Mouse (Mus musculus) kidney, postnatal 10 days (tissue): Measurements from ENCODE around the gene Card6.

ENCODE experiments used
- DNase-seq: peaks from one replicate; pipeline ENCODE4 v3.0.0; 2021; ENCODE audit warnings: mixed read lengths

Gene Card6

DNA sequence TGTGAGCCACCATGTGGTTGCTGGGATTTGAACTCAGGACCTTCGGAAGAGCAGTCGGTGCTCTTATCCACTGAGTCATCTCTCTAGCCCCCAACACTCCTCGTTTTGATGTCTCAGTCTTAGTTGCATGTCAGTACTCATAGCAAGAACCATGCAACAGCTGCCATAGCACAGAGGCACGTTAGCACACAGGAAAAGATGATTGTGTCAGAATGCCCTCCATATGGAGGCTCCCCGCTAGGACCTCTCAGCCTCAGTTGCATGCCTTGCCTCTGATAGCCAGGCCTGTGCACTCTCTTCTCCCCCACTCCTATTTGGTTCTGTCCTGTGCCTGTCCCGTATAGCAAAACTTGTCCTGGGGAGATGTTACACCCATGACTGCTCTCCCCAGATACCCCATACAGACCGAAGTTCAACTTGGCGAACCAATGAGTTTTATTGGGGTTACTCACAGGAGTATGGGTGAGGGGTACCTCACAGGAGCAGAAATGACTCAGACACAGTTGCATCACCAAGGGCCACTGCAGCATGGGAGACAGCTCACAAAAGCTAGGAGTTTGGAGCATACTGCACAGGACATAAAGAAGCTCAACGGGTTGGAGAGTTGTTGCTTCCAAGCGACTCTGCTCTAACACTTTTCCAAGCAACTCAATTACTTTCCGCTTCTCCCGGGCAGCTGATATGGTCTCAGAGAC is 20.9 kb upstream of the Card6 start:
- DNase-seq = no peak

DNA sequence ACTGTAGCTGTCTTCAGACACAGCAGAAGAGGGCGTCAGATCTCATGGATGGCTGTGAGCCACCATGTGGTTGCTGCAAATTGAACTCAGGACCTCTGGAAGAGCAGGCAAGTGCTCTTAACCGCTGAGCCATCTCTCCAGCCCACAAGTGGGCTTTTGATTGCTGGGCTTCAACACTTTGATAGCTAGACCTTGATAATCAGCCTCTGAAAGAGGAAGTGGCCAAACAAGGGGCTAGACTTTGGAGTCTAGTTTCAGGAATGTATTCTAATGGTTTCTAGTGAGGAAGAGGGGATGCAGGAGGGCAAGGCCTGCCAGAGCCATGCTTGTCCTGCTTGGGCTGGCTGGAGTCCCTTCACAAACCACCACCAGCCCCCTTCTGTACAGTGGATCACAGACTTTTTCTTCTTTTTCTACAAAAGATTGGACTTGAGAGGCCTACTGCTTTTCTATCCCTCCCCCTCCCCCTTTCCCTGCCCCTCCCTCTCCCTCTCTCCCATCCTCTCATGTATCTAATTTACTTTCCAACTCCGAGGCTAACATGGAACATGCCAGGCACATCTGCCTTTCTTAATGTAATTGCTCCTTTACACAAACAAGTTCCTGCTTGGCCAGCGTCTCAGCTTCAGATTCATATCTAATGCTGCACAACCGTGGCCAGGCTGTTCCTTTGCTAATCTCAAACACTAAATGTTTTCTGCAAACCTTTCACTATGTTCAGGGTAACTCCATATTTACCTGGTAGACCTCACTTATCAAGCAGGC is 20.0 kb upstream of the Card6 start:
- DNase-seq = no peak

DNA sequence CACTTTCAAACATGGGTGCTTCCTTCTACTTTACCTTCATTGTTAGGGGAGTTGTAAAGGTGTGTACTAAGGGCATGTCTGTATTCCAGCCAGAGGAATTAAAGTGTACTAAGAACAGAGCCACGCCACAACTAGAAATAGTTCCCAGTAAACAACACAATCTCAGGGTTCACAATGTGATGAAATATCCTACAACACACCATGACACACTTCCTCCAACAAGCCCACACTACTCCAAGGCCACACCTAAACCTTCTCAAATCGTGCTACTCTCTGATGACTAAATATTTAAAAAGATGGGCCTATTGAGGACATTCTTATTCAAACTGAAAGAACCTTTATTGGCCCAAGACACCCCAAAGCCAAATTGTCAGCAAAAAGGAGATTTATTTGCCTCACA is 19.1 kb upstream of the Card6 start:
- no peak for DNase-seq

DNA sequence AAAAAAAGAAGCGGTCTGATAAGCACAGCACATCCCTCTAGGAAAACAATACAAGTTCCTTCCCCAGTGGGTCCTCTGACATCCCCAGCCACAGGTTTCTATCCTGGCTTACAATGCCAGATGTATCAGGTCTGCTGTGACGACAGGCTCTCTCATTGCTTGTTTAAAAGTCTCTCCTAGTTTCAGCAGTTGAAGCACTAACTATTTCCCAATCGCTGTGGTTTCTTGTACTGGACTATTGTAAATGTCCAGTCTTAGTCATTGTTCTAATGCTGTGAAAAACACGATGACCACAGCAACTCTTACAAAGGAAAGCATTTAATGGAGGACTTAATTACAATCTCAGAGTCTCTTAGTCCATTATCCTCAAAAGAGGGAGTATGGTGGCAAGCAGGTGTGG is 18.1 kb upstream of the Card6 start:
- DNase-seq = no peak

DNA sequence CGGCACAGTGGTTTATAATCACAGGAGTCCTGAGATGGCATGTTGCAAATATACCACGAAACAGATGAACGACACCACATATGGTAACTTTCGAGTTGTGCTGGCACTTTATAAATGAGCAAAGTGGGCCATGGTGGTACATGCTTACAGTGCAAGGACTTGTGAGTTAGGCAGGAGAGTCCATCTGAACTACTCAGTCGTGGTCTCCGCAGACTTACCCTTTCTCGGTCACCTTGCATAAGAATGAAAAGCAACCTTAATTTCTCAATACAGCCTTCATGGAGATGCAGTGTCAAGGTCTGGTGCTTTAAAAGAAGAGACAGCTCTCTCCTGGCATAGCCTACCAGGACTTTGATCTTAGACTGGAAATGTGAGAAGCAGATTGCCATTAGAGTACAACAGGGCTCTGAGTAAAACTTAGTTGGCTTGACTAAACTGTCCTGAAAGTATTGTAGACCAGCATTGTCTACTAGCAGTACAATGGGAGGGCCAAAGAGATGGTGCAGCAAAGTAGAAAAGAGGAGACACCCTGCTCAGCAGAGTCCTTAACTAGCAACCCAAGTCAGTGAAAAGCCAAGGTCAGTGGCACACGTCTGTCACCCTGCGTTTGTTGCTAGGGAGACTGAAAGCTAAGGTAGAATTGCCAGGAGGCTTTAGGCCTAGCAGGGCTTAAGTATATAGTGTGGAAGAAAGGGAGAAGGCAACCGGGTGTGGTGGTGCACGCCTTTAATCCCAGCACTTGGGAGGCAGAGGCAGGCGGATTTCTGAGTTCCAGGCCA is 13.4 kb upstream of the Card6 start:
- no peak for DNase-seq

DNA sequence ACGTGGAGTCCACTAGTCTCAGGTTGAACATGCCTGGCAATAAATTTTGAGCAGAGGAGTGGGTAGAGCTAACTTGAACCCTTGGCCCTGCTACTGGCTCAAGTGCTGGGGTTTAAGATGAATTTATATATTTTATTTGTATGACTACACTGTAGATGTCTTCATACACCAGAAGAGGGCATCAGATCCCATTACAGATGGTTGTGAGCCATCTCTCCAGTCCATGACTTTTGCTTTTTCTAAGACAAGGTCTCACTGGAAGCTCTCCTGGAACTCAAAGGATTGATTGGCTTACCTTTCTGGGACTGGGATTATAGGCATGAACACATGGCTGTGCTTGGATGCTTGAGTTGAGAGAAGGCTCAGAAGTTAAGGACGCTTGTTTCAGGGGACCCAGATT is 11.4 kb upstream of the Card6 start:
- DNase-seq = no peak

DNA sequence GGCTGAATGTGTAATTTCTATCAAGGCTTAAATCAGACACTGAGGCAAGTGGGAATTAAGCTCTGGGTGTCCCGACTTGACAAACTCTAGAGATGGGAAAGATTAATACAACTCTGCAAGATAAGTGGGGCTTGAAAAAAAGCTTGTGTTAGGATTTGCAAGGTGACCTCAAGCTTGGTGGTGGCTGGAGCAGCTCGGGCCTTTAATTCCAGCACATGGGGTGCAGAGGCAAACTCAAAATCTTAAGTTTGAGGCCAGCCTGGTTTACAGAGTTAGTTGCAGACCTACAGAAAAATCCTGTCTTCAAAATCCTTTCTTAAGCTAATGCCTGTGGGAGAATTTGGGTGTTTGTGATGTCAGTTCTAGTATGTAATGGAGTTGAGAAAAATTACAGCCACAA is 10.9 kb upstream of the Card6 start:
- no peak for DNase-seq

DNA sequence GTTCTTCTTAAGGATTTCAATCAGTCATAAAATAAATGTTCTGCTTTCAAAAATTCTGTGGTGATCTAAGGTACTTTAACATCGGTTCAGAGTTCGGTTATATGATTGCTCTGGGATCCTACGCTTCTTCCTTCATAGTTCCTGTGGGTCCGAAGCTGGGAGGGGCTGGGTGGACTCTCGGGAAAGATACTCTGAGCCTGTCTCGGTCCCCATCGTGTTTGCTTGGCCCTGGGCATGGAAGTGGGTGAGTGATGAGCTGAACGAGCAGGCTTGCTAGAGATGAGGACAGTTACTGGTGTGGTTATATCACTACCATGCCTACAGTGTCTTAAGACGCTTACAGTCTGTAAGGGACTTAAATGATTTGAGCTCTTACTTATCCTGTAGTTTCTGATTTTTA is 10.3 kb upstream of the Card6 start:
- DNase-seq = no peak

DNA sequence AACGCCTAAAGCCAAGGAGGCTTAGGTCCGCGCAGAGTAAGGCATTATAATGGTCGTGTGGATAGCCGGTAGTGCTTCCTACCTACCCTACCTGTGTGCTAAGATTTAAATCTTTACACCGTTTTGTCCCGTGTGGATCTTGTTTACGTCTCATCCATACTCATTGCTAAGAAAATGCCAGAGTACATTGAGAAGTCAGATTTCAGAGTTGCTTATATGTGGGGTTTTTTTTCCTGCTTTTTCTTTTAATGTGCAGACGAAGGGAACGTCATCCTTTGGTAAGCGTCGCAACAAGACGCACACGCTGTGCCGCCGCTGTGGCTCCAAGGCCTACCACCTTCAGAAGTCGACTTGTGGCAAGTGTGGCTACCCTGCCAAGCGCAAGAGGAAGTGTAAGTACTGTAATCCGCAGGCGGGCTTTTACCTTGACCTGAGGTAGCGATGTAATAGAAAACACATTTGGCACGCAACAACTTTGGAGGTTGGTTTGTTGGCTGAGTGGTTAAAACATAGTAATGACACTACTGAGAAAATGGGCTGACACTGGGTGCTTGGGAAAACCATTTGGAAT is 8.8 kb upstream of the Card6 start:
- DNase-seq = no peak

DNA sequence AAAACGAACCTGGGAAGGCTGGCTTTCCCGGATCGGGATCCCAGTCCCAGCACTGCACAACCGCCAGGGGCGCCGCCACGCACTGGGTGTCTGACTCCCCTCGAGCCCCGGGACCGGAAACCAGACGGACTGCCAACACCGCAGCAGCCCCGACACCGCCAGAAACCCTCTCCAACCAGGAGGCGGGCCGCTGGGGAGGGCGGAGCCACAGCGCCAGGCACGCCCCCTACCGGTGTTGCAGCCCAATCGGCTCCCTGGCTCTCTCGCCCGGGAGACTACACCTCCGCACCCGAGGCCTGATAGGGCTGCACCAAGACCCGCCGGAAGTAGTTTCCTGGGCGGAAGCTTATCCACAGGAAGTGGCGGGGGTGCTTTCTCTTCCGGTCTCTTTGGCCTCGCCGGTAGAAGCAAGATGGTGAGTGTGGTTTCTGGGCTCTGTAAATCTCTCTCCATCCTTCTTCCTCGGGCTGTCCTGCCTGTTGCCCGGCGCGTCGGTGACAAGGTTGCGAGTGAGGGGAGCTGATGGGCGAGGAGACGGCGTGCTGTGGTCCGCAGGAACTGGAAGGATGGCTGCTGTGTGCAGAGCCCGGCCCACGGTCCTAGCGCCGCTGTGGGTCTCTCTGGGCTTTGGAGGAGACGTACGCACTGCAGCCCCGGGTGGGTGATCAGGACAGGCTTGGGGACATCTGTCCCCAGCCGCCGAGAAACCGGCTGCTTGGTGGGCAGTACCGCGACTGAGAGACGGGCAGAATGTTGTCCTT is 8.1 kb upstream of the Card6 start, which contains the start of gene Rpl37:
Gene Rpl37 (plus strand): TSS at position 376 of the 761 bp plus-strand sequence.
- peak; percentile 99 for DNase-seq

DNA sequence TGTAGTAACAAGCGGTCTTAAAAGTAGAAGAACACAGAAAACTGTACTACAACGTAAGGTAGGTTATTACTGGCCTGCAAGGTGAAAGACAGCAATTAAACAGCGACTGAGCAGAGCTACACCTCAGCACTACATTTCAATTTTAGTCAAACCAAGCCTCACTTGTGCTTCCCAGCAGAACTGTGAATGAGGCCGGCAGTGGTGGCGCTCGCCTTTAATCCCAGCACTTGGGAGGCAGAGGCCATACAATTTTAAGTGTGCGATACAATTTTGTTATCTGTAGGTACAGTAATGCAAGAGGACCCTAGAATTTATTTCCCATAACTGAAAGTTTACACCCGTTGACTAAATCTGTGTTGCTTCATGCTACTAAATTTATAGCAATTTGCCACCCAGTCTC is 6.8 kb upstream of the Card6 start:
- no peak for DNase-seq

DNA sequence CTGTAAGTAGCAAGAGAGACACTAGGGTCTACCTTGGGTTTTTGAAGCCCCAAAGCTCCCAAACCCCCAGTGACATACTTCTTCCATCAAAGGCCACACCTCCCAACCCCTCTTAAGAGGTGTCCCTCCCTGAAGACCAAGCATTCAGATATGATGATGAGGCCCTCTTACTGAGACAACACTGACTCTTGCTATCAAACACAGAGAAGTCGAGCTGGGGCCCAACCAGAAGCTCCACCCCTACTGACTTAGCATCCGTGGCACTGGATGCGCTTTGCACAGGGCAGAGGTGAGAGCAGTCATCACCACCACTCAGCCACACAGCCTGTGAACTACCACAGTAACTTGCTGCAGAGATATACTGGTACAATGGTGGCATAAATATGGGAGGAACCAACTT is 4.3 kb upstream of the Card6 start:
- DNase-seq = no peak

DNA sequence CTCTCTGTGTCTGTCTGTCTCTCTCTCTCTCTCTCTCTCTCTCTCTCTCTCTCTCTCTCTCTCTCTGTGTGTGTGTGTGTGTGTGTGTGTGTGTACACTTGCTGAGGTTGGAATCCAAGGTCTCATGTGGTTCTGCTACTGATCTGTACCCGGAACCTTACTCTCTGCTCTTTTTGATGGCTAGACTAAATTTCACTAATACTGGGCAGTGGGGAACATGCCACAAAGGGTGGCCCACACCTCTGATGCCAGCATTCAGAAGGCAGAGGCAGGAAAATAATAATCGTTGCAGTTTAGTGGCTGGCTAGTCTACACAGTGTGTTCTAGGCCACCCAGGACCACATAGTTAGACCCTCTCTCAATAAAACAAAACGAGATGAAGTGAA is 309 bp upstream of the Card6 start:
- no peak for DNase-seq

DNA sequence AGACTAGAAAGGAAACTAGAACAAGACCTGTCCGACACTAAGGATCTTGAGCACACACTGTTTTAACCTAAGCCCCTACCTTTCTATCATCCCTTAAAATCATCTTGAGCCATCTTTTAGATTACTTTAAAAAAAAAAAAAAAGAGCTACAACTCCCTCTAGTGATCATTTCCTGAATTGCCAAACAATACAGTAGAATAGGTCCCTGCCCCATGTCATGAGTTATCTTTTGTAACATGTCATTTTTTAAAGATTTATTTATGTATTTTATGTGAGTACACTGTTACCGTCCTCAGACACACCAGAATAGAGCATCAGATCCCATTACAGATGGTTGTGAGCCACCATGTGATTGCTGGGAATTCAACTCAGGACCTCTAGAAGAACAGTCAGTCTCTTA is 2.0 kb downstream of the Card6 start:
- DNase-seq = no peak

DNA sequence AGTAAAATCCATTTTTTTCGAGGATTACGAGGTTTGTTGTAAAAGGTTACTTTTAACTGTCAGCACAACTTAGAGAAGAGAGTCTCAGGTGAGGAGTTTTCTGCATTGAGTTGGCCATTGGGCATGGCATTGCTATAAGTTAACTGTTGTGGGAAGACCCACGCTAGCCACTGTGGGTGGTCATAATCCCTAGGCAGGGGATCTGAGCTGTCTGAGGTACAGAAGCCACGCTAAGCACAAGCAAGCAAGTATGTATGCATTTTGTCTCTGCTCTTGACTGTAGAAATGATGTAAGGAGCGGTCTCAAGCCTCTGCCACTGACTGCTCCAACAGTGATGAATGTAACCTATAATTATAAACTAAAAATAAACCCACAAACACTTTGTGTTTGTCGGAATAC is 2.4 kb downstream of the Card6 start:
- no peak for DNase-seq

DNA sequence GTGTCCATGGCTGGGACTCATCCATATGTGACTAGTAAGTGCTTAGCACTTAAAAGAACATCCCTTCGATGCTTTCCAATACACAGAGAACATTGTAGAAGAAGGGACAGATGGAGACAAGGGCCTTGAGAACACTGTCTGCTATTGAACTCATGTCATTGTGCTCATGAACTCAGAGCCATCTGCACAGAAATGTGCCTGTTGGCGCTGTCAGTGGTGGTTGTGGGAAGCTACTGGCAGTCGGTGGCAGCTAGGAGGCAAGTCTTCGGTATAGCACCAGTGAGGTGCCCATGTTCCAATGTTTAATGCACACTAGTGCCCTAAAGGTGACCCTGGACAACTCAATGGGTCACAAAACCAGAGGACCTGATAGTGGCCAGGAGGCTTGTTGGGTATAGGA is 6.0 kb downstream of the Card6 start:
- no peak for DNase-seq

DNA sequence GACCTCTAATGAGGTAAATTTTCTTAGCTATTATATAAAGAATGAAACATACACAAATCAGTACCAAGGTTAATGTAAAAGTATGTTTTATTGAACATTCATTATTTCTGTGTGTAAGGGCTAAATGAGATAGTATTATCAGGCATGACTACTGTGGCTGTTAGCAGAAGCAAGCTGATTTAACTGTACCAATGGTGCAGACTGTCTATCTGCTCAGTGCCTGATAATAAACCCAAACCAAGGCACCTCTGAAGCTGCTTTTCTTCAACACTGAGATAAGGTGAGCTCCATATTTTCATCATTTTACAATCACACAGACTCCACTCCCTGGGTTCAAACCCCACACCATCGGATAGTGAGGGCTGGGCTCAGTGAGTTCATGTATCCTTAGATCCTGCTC is 11.0 kb downstream of the Card6 start:
- no peak for DNase-seq

DNA sequence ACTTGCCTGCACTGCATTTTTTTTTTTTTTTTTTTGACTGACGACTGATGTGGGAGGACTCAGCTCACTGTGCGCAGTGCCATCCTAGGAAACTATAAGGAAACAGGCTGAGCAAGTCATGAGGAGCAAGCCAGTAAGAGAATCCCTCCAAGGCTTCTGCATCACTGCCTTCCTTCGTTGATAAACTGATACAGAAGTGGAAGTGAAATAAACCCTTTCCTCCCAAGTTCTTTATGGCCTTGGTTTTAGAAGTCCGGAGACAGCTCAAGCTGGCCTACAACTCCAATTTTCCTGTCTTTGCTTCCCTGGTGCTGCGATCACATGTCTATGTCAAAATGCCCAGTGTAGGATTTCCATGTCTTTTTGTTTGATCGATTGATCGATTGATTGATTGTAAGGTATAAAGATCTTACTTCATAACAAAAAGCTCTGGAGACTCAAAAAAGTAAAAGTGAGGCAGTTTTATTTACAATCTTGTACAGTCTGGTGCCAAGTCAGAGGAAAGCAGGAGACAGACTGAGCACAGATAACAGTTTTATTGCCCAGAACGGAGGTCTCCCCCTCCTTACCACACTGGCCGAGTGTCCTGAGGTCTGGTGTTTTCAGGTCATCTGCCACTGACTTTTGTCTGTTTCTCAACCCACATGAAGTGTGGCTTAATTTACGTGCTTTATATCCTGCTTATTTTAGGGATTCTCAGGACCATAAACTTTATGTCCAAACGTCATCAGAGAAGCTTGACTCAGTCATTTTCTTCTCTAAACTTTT is 12.6 kb downstream of the Card6 start:
- DNase-seq = no peak

DNA sequence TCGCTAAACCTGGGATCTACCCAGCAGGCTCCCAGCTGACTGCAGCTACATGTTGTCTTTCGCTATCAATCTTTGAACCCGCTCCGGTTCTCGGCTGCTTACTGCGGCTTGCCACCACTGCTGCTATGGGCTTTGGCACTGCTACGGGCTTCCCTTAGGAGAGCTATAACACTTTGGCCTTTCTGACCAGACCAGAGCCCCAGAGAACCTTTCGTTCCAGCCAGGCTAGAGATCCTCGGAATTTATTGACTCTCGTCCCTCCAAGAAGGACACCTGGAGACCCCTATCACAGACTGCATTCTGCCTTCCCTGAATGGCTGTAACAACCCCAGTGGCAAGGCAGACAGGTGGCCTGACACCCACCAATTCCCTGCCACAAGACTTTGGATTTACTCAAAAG is 18.2 kb downstream of the Card6 start:
- DNase-seq = no peak

DNA sequence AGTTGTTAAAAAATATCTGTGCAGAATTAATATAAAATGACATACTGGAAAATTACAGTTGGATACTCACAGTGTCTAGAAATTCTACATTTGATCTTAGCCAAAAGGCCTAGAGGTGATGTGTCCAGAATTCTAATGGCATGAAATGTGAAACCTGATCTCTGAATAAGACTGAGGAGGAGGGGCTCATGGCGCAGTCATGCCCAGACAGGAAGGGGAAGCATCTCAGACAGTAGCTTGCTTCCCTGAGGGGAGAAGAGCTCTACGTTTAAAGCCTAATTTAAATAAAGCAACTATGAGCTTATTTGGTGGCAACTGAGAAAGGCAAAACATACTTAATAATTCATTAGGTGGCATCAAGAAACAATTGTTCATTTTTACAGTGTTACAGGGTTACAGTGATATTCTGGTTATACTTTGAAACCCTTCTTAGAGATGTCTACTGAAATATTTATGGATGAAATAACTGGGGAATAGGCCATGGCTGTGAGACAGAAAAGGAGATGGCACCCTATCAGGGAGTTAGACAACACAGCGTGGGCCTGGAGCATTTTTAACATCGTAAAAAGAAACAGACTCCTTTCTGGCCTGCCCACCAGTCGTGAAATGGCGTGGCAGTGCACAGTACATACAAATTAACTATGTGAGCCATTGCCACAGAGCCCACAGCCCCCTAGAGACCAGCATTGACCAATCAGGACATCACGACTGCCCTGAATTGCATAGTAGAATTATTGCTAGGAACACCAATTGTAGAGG is 19.3 kb downstream of the Card6 start:
- no peak for DNase-seq

DNA sequence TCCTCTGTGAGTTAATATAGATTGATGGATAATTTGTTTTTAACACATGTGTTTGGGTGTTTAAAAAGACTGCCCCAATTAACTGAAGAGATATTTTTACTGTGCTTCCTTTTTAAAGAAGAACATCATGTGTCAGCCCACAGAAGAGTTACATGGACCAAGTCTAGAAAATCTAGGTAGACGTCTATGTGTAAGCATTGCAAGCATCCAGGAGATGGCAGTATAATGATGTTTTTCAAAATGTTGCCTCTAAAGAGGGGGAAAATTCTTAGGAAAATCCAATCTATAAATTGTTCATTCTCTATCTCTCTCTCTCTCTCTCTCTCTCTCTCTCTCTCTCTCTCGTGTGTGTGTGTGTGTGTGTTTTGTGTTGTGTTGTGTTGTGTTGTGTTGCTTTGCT is 22.2 kb downstream of the Card6 start:
- no peak for DNase-seq
